8 mouse cellular contexts compared by ENCODE assay signal in genomic region chr7:116443697-116444325, GRCm38 (mm10). TPM values are rescaled to one million over a fixed set of nuclear protein-coding genes. Genes with fewer than 3 reads are reported as not detected.
DNase-seq lines count a peak whose midpoint lies in the region; ATAC-seq and TF ChIP-seq lines count a peak whose summit lies in the region.

No protein-coding gene starts in this region.

- H3K79me2 ChIP-seq in heart, adult 2 months (replicated peaks; ENCODE audit: control insufficient read depth, insufficient read depth, low read length): peaks cover 3% of the 10 kb centered on the region

- peak overlapping the region; percentile 98 for H3K4me3 ChIP-seq in heart, adult 2 months
- H3K4me3 ChIP-seq in embryonic facial prominence, embryonic 11.5 days (ENCODE audit: low read depth, low read length): peak overlapping the region; percentile 92
- H3K4me3 ChIP-seq in intestine, embryonic 14.5 days (ENCODE audit: low read depth, low read length): peak overlapping the region; percentile 71
- H3K4me3 ChIP-seq in midbrain, embryonic 14.5 days (replicated peaks; ENCODE audit: low read depth, low read length): peak overlapping the region; percentile 91

- ATAC-seq in CD4-positive, CD25-positive, alpha-beta regulatory T cell, adult 4 months: peak; percentile 33
- ATAC-seq in embryonic facial prominence, embryonic 11.5 days (replicated peaks; ENCODE audit: insufficient number of reproducible peaks, low FRiP score, low TSS enrichment, low read depth): peak; percentile 49
- peak; percentile 50 for ATAC-seq in intestine, embryonic 14.5 days (replicated peaks; ENCODE audit: low FRiP score, low TSS enrichment, low read depth)
- peak; percentile 61 for ATAC-seq in midbrain, embryonic 14.5 days (ENCODE audit: low FRiP score, low TSS enrichment)

- no peaks in the 10 kb centered on the region for H3K9me3 ChIP-seq in embryonic facial prominence, embryonic 11.5 days (replicated peaks; ENCODE audit: control insufficient read depth, low read length)
- no peaks in the 10 kb centered on the region for H3K9me3 ChIP-seq in intestine, embryonic 14.5 days (ENCODE audit: control insufficient read depth, low read length)
- no peaks in the 10 kb centered on the region for H3K9me3 ChIP-seq in midbrain, embryonic 14.5 days (ENCODE audit: control insufficient read depth, low read length)

- no peak for DNase-seq in heart, adult 2 months
- no peak for DNase-seq in heart, adult 11 months
- peak; percentile 68 for DNase-seq in embryonic facial prominence, embryonic 11.5 days (ENCODE audit: low spot score)
- no peak for DNase-seq in intestine, embryonic 14.5 days (ENCODE audit: low spot score)
- DNase-seq in midbrain, embryonic 14.5 days: peak; percentile 76
- DNase-seq in adrenal gland, adult 2 months: no peak
- DNase-seq in cerebellum, adult 9-11 months: no peak

- TF ChIP-seq POLR2A in heart, adult 2 months (IDR thresholded peaks at IDR 0.05; ENCODE audit: insufficient read depth, low read depth, low read length): no peak

- peaks cover 4% of the 10 kb centered on the region for H3K4me1 ChIP-seq in heart, adult 2 months (ENCODE audit: control insufficient read depth, insufficient read depth, low read length)
- H3K4me1 ChIP-seq in embryonic facial prominence, embryonic 11.5 days (ENCODE audit: control insufficient read depth, insufficient read depth, low read length): no peaks in the 10 kb centered on the region
- H3K4me1 ChIP-seq in intestine, embryonic 14.5 days (replicated peaks; ENCODE audit: control insufficient read depth, insufficient read depth, low read length): peaks cover 16% of the 10 kb centered on the region; the same call in 1 of the 2 replicates
- peaks cover 20% of the 10 kb centered on the region for H3K4me1 ChIP-seq in midbrain, embryonic 14.5 days (ENCODE audit: control insufficient read depth, insufficient read depth, low read length)

- no peaks in the 10 kb centered on the region for H3K27me3 ChIP-seq in heart, adult 2 months (ENCODE audit: control insufficient read depth, insufficient read depth, low read length)
- H3K27me3 ChIP-seq in embryonic facial prominence, embryonic 11.5 days (ENCODE audit: control insufficient read depth, insufficient read depth, low read length): no peaks in the 10 kb centered on the region
- H3K27me3 ChIP-seq in intestine, embryonic 14.5 days (replicated peaks; ENCODE audit: control insufficient read depth, insufficient read depth, low read length): no peaks in the 10 kb centered on the region
- H3K27me3 ChIP-seq in midbrain, embryonic 14.5 days (ENCODE audit: control insufficient read depth, insufficient read depth, low read length): no peaks in the 10 kb centered on the region

- H3K9ac ChIP-seq in heart, adult 2 months (ENCODE audit: low read depth, low read length): peak overlapping the region; percentile 72
- peak overlapping the region; percentile 93 for H3K9ac ChIP-seq in embryonic facial prominence, embryonic 11.5 days (replicated peaks; ENCODE audit: low read length)
- H3K9ac ChIP-seq in intestine, embryonic 14.5 days (ENCODE audit: low read length): peak overlapping the region; percentile 86
- peak overlapping the region; percentile 89 for H3K9ac ChIP-seq in midbrain, embryonic 14.5 days (replicated peaks; ENCODE audit: low read length)

- WGBS in heart, adult 2 months: 1% methylated on average over 38 of the region's 38 CpGs
- WGBS in embryonic facial prominence, embryonic 11.5 days: under 1% methylated on average over 38 of the region's 38 CpGs
- WGBS in intestine, embryonic 14.5 days: under 1% methylated on average over 38 of the region's 38 CpGs
- under 1% methylated on average over 38 of the region's 38 CpGs for WGBS in midbrain, embryonic 14.5 days

- H3K4me2 ChIP-seq in embryonic facial prominence, embryonic 11.5 days (ENCODE audit: low read depth, low read length): peak overlapping the region; percentile 89
- H3K4me2 ChIP-seq in intestine, embryonic 14.5 days (ENCODE audit: low read length): peak overlapping the region; percentile 79
- H3K4me2 ChIP-seq in midbrain, embryonic 14.5 days (ENCODE audit: low read length): peak overlapping the region; percentile 80

- no peak for TF ChIP-seq EP300 in heart, adult 2 months (IDR thresholded peaks at IDR 0.05; ENCODE audit: insufficient read depth, low read depth, low read length)

- intact Hi-C loops in heart, adult 2 months (cut with DNase I): loop anchor here (5.0 kb wide), 3 partner anchors 37 to 163 kb away; partner anchors contain the start of gene Rps13

- peak overlapping the region; percentile 89 for H3K27ac ChIP-seq in heart, adult 2 months
- H3K27ac ChIP-seq in embryonic facial prominence, embryonic 11.5 days (replicated peaks; ENCODE audit: low read depth, low read length): peak overlapping the region; percentile 92
- H3K27ac ChIP-seq in intestine, embryonic 14.5 days (ENCODE audit: low read depth): peak overlapping the region; percentile 91
- peak overlapping the region; percentile 93 for H3K27ac ChIP-seq in midbrain, embryonic 14.5 days (replicated peaks; ENCODE audit: low read depth, low read length)

- H3K36me3 ChIP-seq in heart, adult 2 months (ENCODE audit: control insufficient read depth, insufficient read depth, low read length): peaks cover 15% of the 10 kb centered on the region
- no peaks in the 10 kb centered on the region for H3K36me3 ChIP-seq in embryonic facial prominence, embryonic 11.5 days (replicated peaks; ENCODE audit: control insufficient read depth, insufficient read depth, low read depth, low read length)
- H3K36me3 ChIP-seq in intestine, embryonic 14.5 days (ENCODE audit: control insufficient read depth, insufficient read depth, low read length): no peaks in the 10 kb centered on the region
- H3K36me3 ChIP-seq in midbrain, embryonic 14.5 days (ENCODE audit: control insufficient read depth, insufficient read depth, low read length): no peaks in the 10 kb centered on the region

- no peak for TF ChIP-seq CTCF in heart, adult 2 months (IDR thresholded peaks at IDR 0.05)

RNA-seq across cellular contexts. Expression of gene Pik3c2a, which starts 0.6 kb away (rescaled TPM):
- 10 to 100 TPM; 13.4 to 16.3 TPM for total RNA-seq in heart, adult 2 months (2021)
- polyA plus RNA-seq in heart, adult 2 months (2012; rRNA removed): 2.5 and 5.0 TPM in 2 replicates
- polyA plus RNA-seq in CD4-positive, CD25-positive, alpha-beta regulatory T cell, adult 4 months (2017; shearing (Covaris generic)): 10 to 100 TPM; 54.9 to 91.3 TPM
- polyA plus RNA-seq in embryonic facial prominence, embryonic 11.5 days (2014; fragmentation: Nextera tagmentation; extraction: Ambion mirVana): 28.6 and 29.5 TPM in 2 replicates
- polyA plus RNA-seq in intestine, embryonic 14.5 days (2014; fragmentation: Nextera tagmentation; extraction: Ambion mirVana): 31.9 and 32.9 TPM in 2 replicates
- 16.0 and 17.4 TPM in 2 replicates for polyA plus RNA-seq in midbrain, embryonic 14.5 days (2014; fragmentation: Nextera tagmentation; extraction: Ambion mirVana)
- total RNA-seq in adrenal gland, adult 2 months (2021): 10 to 100 TPM; 26.2 to 31.8 TPM
- polyA plus RNA-seq in adrenal gland, adult 2 months (2012; rRNA removed): 0.74 and 0.98 TPM in 2 replicates

Comparison
In these comparisons a context has a peak if more than half of its experiments do, and no peak if none do; other contexts are left out.
1. DNase-seq: peak in embryonic facial prominence, embryonic 11.5 days (single experiment) and midbrain, embryonic 14.5 days (single experiment); none in heart, adult 2 months (0 of 2), heart, adult 11 months (single experiment), intestine, embryonic 14.5 days (single experiment), adrenal gland, adult 2 months (single experiment) and cerebellum, adult 9-11 months (single experiment).
2. Peak in every context shown above with its lines, with median percentiles within 50 percentile points of each other: H3K27ac ChIP-seq, H3K4me3 ChIP-seq, H3K9ac ChIP-seq, ATAC-seq and H3K4me2 ChIP-seq.